Mouse (Mus musculus): ENCODE results near the gene Pibf1.

DNA sequence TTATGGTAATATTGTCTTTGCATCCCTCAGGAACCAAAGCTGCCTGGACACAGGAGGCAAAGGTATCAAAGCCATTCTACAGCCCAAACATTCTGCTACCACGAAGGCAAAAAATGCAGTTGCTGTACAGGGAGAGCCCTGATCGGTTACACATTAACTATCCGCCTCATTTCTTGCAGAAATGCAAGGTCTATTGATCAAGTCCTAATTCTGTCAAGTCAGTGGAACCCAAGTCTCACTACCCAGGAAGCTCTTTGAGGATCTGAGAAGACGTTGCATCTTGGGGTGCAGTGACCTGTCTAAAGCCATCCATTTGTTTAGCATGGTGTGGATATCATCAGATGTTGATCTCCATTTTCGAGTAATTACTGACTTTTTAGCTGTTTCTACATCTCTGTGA, 181.2 kb downstream of the Pibf1 start:
- TF ChIP-seq CTCF (IDR thresholded peaks at IDR 0.05) (no peak), POLR2A (IDR thresholded peaks at IDR 0.05; ENCODE audit: insufficient read depth, low read depth, low read length) (no peak)

Data from heart, adult 2 months (tissue).